Mouse (Mus musculus) thymus, adult 2 months (tissue): Measurements from ENCODE around the gene Pip5k1b.

ENCODE experiments used
- CTCF ChIP-seq: fragments of 200-500 bp; IDR thresholded peaks from 2 replicates; pipeline ENCODE4 v1.5.1; 2012; ENCODE audit warnings: mild to moderate bottlenecking, control low read depth, low read length, moderate library complexity, borderline replicate concordance; ENCODE audit not compliant: control insufficient read depth, poor library complexity, insufficient read depth; ENCODE audit errors: extremely low read depth
- POLR2A ChIP-seq: fragments of 200-500 bp; IDR thresholded peaks from 2 replicates; pipeline ENCODE4 v1.6.1; 2012; ENCODE audit warnings: mild to moderate bottlenecking, low read length, control low read depth, moderate library complexity; ENCODE audit not compliant: control insufficient read depth, poor library complexity, insufficient read depth; ENCODE audit errors: extremely low read depth

DNA sequence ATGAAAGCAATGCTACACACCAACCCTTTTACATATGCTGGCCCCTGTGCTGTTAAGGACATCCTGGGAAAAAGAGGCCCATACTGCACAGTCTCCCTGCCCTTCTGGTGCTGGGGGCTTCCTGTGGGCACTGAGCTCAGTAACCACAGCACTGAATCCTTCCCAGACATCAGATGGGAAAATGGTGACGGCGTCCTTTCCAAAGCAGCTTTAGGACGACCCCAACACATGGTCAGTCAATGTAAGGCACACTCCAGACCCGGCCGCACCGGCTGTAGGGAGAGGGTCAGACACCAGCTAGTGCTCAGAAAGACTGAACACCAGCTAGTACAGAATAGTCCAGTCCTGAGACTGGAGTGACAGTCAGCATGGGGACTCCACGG, 13.4 kb downstream of the Pip5k1b start:
- TF ChIP-seq POLR2A (no peak), CTCF (no peak)
